Mouse (Mus musculus) CH12.LX (cell line): ENCODE measurements around the gene Rad23a. TPM values are rescaled to one million over a fixed set of nuclear protein-coding genes. Genes with fewer than 3 reads are reported as not detected.

ENCODE experiments used
- DNase-seq: peaks from one replicate; pipeline ENCODE4 v3.0.0-alpha.2; 2013; ENCODE audit errors: extremely low read depth
- H3K27ac ChIP-seq: 2 replicates; pipeline ENCODE4 v1.5.1; 2012; ENCODE audit warnings: low read depth, mild to moderate bottlenecking, control low read depth, moderate library complexity; ENCODE audit not compliant: insufficient read depth
- H3K27me3 ChIP-seq: replicated peaks from 2 replicates; pipeline ENCODE3; 2012; ENCODE audit warnings: inconsistent platforms
- H3K36me3 ChIP-seq, 2 experiments: replicated peaks in 1 of 2; 2 replicates each; pipeline versions ENCODE3 to v1.6.1; 2012; ENCODE audit warnings: inconsistent platforms in 1 of 2, low read length in 1 of 2, mild to moderate bottlenecking in 1 of 2, mixed read lengths in 1 of 2, moderate library complexity in 1 of 2; ENCODE audit not compliant: control insufficient read depth in 1 of 2, insufficient read depth in 1 of 2
- H3K4me1 ChIP-seq, 2 experiments: 2 replicates each; pipeline ENCODE4 v1.6.1; 2012; ENCODE audit warnings: inconsistent platforms in 1 of 2, moderate library complexity in 1 of 2; ENCODE audit not compliant: insufficient read depth in 2 of 2, control insufficient read depth in 1 of 2
- H3K4me2 ChIP-seq: 2 replicates; pipeline ENCODE4 v1.6.1; 2012; ENCODE audit warnings: low read depth, mild to moderate bottlenecking, control low read depth; ENCODE audit not compliant: poor library complexity, insufficient read depth, severe bottlenecking
- H3K4me3 ChIP-seq, 3 experiments: fragments of 150-350 bp in 1 of 3; sonication (generic) in 1 of 3; replicated peaks in 1 of 3; 2 replicates each; pipeline versions ENCODE3 to v1.5.1; 2011 to 2012; ENCODE audit warnings: low read depth in 2 of 3, low read length in 2 of 3, mild to moderate bottlenecking in 2 of 3, moderate library complexity in 2 of 3, control low read depth in 1 of 3, improper control_type of control experiment in 1 of 3, inconsistent platforms in 1 of 3, mixed read lengths in 1 of 3; ENCODE audit not compliant: poor library complexity in 1 of 3
- H3K79me2 ChIP-seq: replicated peaks from 2 replicates; pipeline ENCODE4 v1.6.1; 2012; ENCODE audit warnings: mild to moderate bottlenecking, moderate library complexity; ENCODE audit not compliant: control insufficient read depth, poor library complexity, insufficient read depth, severe bottlenecking; ENCODE audit errors: extremely low read depth
- H3K9ac ChIP-seq: 2 replicates; pipeline ENCODE4 v1.6.1; 2012; ENCODE audit warnings: low read depth, mild to moderate bottlenecking, control low read depth, moderate library complexity; ENCODE audit not compliant: insufficient read depth
- H3K9me3 ChIP-seq: replicated peaks from 2 replicates; pipeline ENCODE3; 2012; ENCODE audit warnings: low read length, inconsistent platforms, mixed read lengths
- CTCF ChIP-seq, 2 experiments: IDR thresholded peaks in 1 of 2; conservative IDR thresholded peaks in 1 of 2; 2 replicates each; pipeline ENCODE4 v1.5.1; 2011 to 2012; ENCODE audit warnings: low read depth in 2 of 2, low read length in 2 of 2, improper control_type of control experiment in 1 of 2, inconsistent platforms in 1 of 2, mild to moderate bottlenecking in 1 of 2, moderate library complexity in 1 of 2
- ELF1 ChIP-seq: IDR thresholded peaks from 2 replicates; pipeline ENCODE4 v1.6.1; 2014; ENCODE audit warnings: low read depth, mild to moderate bottlenecking, inconsistent platforms, low read length, improper control_type of control experiment
- GABPA ChIP-seq: IDR thresholded peaks from 2 replicates; pipeline ENCODE4 v1.6.1; 2012; ENCODE audit warnings: low read depth, low read length, improper control_type of control experiment, inconsistent platforms; ENCODE audit not compliant: insufficient replicate concordance
- HCFC1 ChIP-seq: IDR thresholded peaks from 2 replicates; pipeline ENCODE4 v1.6.1; 2012; ENCODE audit warnings: low read depth, mild to moderate bottlenecking, inconsistent platforms, low read length, improper control_type of control experiment
- JUN ChIP-seq: IDR thresholded peaks from 2 replicates; pipeline ENCODE4 v1.6.1; 2011; ENCODE audit warnings: low read depth, mild to moderate bottlenecking, low read length, improper control_type of control experiment, moderate library complexity; ENCODE audit not compliant: insufficient read depth
- MAFK ChIP-seq: IDR thresholded peaks from 2 replicates; pipeline ENCODE4 v1.6.1; 2011; ENCODE audit warnings: low read length, improper control_type of control experiment; ENCODE audit not compliant: insufficient replicate concordance
- MAX ChIP-seq: IDR thresholded peaks from 2 replicates; pipeline ENCODE4 v1.6.1; 2011; ENCODE audit warnings: low read length, improper control_type of control experiment
- MXI1 ChIP-seq: IDR thresholded peaks from 2 replicates; pipeline ENCODE4 v1.6.1; 2011; ENCODE audit warnings: mild to moderate bottlenecking, low read depth, low read length, improper control_type of control experiment
- NRF1 ChIP-seq: IDR thresholded peaks from 2 replicates; pipeline ENCODE4 v1.6.1; 2014; ENCODE audit warnings: low read depth, mild to moderate bottlenecking, inconsistent platforms, low read length, improper control_type of control experiment, moderate library complexity
- POLR2A ChIP-seq: IDR thresholded peaks from 2 replicates; pipeline ENCODE4 v1.6.1; 2011; ENCODE audit warnings: low read depth, mild to moderate bottlenecking, improper control_type of control experiment, low read length
- USF1 ChIP-seq: IDR thresholded peaks from 2 replicates; pipeline ENCODE4 v1.6.1; 2014; ENCODE audit warnings: low read depth, mild to moderate bottlenecking, inconsistent platforms, low read length, improper control_type of control experiment
- ZNF384 ChIP-seq: IDR thresholded peaks from 2 replicates; pipeline ENCODE4 v1.6.1; 2012; ENCODE audit warnings: low read depth, low read length, improper control_type of control experiment, inconsistent platforms
- dilution Hi-C: fragments of 300-500 bp; cut with MboI; formaldehyde crosslinking; loops from 2 replicates; pipeline ENCODE4 v1.14.3; 2020; ENCODE audit warnings: low sequenced_read_pairs; ENCODE audit not compliant: extremely low pct_unique_long_range_greater_than_20kb, extremely low pct_ligation_motif_present
- in situ Hi-C: fragments of 300-500 bp; cut with MboI; formaldehyde crosslinking; loops from 3 replicates; pipeline ENCODE4 v1.14.3; 2019; ENCODE audit warnings: low sequenced_read_pairs, low pct_ligation_motif_present, low pct_unique_long_range_greater_than_20kb, mixed read lengths
- polyA plus RNA-seq: library from polyadenylated mRNA; unstranded; fragments of >175 nt; gene quantifications from 2 replicates; pipeline ENCODE4 v1.2.1, GENCODE M21; 2012; ENCODE audit warnings: low read depth; ENCODE audit not compliant: insufficient read length
- total RNA-seq, 2 experiments: library from RNA; depleted of rRNA; stranded (reverse); fragments of 300-350 nt in 1 of 2; fragments of >200 nt in 1 of 2; gene quantifications; 2 replicates each; pipeline ENCODE4 v1.2.3; 2012 to 2014

Rad23a gene
- total and polyA plus RNA-seq, 3 experiments = 66.5 to 135 (median 115) TPM

GRCm38 (mm10) chr8:84889141-84889540, 48.7 kb upstream of the Rad23a start:
- dilution Hi-C loops = no loop called here
- no peak overlapping the region for H3K4me3 ChIP-seq
- H3K79me2 ChIP-seq = no peaks in the 10 kb centered on the region
- H3K27me3 ChIP-seq = no peaks in the 10 kb centered on the region
- no peaks in the 10 kb centered on the region for H3K9me3 ChIP-seq
- TF ChIP-seq MXI1 (no peak), MAFK (no peak)
- TF ChIP-seq, all 38 proteins: peak for 0
- H3K27ac ChIP-seq = no peak overlapping the region
- no peak for DNase-seq
- no peak overlapping the region for H3K9ac ChIP-seq
- peaks cover 7 to 17% of the 10 kb centered on the region in 2 experiments; a peak in 3 of 4 replicates for H3K4me1 ChIP-seq
- peaks cover 16 to 62% of the 10 kb centered on the region in 2 experiments for H3K36me3 ChIP-seq
- in situ Hi-C loops = loop anchor here (5.0 kb wide), 1 partner anchor 42 kb away; the partner anchor contains the start of gene Calr
- no peak overlapping the region for H3K4me2 ChIP-seq

GRCm38 (mm10) chr8:84888280-84888679, 47.8 kb upstream of the Rad23a start:
- Histone ChIP-seq H3K27me3 (no peaks in the 10 kb centered on the region), H3K27ac (no peak overlapping the region), H3K4me2 (no peak overlapping the region), H3K9ac (no peak overlapping the region), H3K79me2 (no peaks in the 10 kb centered on the region), H3K9me3 (no peaks in the 10 kb centered on the region), H3K4me1 (peaks cover 7 to 14% of the 10 kb centered on the region in 2 experiments; a peak in 3 of 4 replicates), H3K4me3 (no peak overlapping the region), H3K36me3 (peaks cover 16 to 64% of the 10 kb centered on the region in 2 experiments)
- no peak for DNase-seq
- TF ChIP-seq CTCF (conservative IDR thresholded peaks at IDR 0.05 in 1 of 2, IDR thresholded peaks at IDR 0.05 in 1 of 2; ENCODE audit: low read depth in 2 of 2, low read length in 2 of 2) = no peak
- in situ Hi-C loops (loop anchor here (5.0 kb wide), 1 partner anchor 41 kb away; the partner anchor contains the start of gene Calr), dilution Hi-C loops (no loop called here)

GRCm38 (mm10) chr8:84884728-84885127, 44.3 kb upstream of the Rad23a start:
- in situ Hi-C loops = loop anchor here (5.0 kb wide), 1 partner anchor 37 kb away; the partner anchor contains the start of gene Calr
- dilution Hi-C loops = no loop called here

More at GRCm38 (mm10) chr8:84884728-84885127, 44.3 kb upstream of the Rad23a start:
- no peaks in the 10 kb centered on the region for H3K79me2 ChIP-seq
- no peak for DNase-seq
- H3K9me3 ChIP-seq = no peaks in the 10 kb centered on the region
- no peak overlapping the region for H3K4me2 ChIP-seq
- H3K27me3 ChIP-seq = no peaks in the 10 kb centered on the region
- H3K4me1 ChIP-seq = peaks cover 0 to 2% of the 10 kb centered on the region in 2 experiments; a peak in 1 of 4 replicates
- no peak overlapping the region for H3K9ac ChIP-seq
- no peak for TF ChIP-seq CTCF (conservative IDR thresholded peaks at IDR 0.05 in 1 of 2, IDR thresholded peaks at IDR 0.05 in 1 of 2; ENCODE audit: low read depth in 2 of 2, low read length in 2 of 2)
- no peak for TF ChIP-seq MAFK
- TF ChIP-seq HCFC1 = no peak
- TF ChIP-seq USF1 = no peak
- no peak for TF ChIP-seq ZNF384
- TF ChIP-seq JUN = no peak
- TF ChIP-seq GABPA = no peak
- TF ChIP-seq ELF1 = no peak
- no peak for TF ChIP-seq MAX
- TF ChIP-seq POLR2A = no peak
- TF ChIP-seq NRF1 = no peak
- TF ChIP-seq, all 38 proteins: peak for 0
- no peak overlapping the region for H3K27ac ChIP-seq
- H3K4me3 ChIP-seq = no peak overlapping the region
- H3K36me3 ChIP-seq = peaks cover 14 to 47% of the 10 kb centered on the region in 2 experiments
